Mouse (Mus musculus) NIH3T3 (cell line): Measurements from ENCODE around the gene Hpcal1.

ENCODE experiments used
- DNase-seq: peaks from one replicate; pipeline ENCODE4 v3.0.0-alpha.2; 2012; ENCODE audit warnings: low read depth

Hpcal1 gene

DNA sequence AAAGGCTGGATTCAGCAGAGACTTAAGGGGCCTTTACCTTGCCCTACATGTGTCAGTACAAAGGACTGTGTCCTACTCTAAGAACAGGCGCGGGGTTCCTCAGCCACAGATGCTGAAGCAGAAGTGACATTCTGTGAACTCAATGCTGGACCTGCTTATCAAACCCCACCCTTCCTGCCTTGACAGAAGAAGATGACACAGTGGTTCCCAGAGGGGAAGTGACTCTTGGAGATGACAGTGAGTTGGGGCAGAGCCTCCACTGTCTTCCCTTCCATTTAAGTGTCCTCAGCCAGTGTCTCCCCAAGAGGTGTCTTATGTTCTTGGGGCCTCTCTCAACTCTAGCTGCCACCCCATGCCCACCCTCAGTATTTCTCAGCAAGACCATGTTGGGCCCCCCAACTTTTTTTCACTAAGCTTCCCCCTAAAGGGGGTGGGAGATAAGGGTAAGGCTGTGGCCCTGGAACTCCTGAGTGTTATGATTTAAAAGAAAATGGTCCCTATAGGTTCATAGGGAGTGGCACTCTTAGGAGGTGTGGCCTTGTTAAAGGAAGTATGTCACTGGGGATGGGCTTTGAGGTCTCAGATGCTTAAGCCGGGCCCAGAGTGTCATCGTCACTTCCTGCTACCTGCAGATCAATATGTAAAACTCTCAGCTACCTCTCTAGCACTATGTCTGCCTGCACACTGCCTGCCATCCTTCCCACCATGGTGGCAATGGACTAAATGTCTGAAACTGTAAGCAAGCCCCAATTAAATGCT lies 25.2 kb downstream of the Hpcal1 start:
- no peak for DNase-seq

DNA sequence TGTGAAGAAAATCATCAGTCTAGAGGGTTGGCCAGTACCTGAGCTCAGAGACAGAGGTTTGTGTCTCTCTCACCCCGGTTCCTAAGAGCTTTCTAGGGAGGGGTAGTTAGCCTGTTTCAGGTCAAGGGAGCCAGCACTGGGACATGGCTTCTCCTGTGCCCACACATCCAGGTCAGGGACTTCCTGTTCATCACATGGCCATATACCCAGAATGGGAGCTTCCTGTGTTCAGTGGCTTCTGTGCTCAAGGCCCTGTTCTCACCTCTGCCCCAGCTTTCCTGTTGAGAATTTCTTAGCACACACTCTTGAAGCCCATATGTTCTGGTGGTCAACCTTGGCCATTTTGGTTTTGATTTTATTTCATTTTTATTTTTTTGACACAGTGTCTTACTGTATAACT lies 26.6 kb downstream of the Hpcal1 start:
- DNase-seq: no peak

DNA sequence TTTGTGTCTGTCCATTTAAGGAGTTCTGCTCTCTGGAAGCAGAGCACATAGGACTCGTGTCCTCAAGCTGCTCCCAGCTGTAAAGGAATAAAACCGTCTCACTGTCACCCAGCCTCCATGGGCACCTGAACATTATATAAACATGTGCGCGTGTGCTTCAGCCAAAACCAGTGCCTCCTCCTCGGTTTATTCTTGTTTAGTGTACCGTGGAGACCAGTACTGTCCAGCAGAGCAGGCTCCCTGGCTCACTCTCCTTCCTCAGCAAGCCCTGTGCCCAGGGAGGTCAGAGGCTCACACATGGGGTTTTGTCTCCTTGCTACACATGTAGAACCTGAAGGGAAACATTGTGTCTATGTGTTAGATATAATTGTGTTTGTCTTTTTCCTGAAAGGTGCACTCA lies 27.5 kb downstream of the Hpcal1 start:
- DNase-seq: no peak

DNA sequence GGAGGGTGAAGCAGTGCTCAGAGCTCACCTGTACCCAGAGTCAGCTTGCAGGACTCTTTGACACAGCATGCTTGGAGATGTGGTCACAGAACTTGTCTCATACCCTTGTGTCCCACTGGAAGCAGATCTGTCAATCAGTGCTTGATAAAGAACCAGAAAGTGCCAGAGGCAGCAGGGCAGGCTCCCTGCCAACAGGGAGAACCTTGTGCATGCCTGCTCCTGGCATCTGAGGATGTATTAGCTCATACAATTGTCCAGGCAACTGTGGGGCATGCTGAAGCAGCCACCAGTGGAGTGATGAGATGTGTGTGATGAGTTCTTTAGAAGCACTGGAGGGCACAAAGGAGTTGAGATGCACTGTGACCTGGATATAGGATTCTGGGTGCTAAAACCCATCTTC lies 30.4 kb downstream of the Hpcal1 start:
- peak; percentile 57 for DNase-seq

DNA sequence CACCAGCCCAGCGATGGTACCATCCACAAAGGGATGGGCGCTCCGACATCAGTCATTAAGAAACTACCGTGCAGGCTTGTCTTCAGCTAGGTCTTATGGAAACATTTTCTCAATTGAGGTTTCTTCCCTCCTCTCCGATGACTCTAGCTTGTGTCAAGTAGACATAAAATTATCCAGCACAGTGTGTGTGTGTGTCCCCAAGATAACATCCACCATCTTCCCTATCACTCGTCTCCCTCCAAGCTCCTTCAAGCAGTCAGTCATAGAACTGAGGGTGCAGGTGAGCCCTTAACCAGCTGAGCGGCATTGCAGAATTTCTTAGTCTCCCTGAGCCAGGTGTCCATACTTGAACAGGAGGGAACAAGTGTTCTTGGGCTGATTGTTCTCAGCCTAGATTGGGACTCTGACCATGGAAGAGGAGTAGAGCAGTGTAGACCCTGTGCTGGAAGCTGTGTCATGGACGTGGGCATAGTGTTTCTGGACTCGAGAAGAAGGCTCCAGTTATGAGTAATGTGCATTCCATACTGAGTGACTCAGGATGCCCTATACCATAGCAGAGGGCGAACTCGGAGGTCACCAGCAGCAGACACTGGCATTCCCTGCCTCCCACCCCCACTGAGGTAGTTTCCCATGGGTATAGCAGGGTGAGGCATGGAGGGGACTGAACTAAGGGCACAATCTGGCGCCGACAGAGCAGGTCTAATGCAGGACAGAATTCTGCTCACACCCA lies 32.0 kb downstream of the Hpcal1 start:
- DNase-seq: peak; percentile 60

DNA sequence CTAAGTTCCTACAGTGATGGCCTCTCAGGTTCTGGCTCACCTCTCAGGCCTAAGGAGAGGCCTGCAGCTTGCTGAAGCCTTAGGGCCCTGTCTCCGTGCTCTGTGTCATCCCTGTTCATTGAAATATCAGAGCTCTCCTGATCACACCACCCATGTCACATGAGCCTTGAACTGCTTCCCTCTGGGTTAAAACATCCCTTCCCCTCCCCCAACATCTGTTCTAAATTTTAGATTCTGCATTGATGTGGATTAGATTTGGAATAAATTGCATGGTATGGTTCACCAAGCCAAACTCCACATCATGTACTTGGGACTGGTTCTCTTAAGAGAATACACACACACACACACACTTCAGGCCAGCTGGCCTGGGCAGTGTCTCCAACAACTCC lies 32.5 kb downstream of the Hpcal1 start:
- peak; percentile 85 for DNase-seq

DNA sequence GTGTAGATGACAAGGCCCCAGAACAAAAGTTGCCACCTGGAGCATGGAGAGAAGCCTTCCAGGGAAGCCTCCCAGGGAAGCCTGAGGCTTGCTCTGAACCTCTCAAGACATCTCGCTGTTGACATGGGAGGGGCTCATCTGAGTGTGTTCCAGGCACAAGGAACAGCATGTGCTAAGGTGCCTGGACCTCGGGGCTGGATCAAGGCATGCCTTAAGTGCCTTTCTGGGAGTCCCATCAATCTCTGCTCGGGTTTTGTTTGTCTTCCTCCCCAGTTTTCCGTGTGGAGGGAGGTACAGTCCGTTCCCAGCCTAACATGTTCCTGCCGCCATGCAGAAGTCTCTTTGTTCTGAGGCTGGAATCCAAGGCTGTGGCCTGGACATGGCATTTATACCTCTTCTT lies 33.3 kb downstream of the Hpcal1 start:
- DNase-seq: no peak

DNA sequence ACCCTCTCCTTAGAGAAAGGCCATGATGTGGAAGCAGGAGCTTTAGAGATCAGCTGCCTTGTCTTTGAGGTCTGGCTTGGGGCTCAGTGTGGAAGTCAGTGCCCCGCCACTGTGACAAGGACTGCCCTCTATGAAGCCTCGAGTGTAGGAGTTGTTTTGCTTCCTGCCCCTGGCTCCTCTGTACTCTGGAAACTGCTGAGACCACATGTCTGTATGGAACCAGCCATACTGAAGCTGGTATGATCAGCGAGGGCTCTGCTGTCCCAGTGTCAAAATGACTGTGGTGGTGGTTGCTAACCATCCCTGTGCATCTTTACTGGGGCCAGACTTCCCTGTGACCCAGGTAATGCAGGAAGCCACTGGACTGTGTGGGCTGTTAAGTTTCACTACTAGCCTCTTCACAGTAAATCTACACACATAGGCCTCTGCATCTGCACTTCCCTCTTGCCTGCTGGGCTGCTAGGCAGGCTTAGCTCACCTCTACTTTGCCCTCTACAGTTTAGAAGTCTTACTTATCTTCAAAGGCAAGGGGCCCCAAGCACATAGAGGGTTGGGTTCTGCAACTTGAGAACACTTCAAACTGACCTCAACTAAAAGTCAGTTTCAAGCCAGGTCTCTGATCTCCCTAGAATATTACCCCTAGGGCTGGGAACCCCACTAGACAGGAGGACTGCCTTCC lies 33.9 kb downstream of the Hpcal1 start:
- DNase-seq: no peak

DNA sequence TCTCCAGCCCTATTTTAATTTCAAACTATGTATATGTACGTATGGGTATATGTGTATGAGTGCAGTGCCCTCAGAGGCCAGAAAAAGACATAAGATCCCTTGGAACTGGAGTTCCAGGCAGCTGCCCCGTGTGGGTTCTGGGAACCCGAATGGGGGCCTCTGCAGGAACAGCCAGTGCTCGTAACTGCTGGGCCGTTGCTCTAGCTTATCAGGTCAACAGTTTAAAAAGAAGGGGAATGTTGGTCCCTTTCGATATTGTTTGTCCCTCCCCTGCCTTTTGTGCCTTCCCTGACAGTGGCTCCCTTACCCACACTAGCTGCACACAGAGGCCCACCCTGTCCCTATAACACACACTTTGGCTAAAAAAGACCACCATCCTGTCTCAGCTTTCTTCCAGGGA lies 34.9 kb downstream of the Hpcal1 start:
- DNase-seq: no peak

DNA sequence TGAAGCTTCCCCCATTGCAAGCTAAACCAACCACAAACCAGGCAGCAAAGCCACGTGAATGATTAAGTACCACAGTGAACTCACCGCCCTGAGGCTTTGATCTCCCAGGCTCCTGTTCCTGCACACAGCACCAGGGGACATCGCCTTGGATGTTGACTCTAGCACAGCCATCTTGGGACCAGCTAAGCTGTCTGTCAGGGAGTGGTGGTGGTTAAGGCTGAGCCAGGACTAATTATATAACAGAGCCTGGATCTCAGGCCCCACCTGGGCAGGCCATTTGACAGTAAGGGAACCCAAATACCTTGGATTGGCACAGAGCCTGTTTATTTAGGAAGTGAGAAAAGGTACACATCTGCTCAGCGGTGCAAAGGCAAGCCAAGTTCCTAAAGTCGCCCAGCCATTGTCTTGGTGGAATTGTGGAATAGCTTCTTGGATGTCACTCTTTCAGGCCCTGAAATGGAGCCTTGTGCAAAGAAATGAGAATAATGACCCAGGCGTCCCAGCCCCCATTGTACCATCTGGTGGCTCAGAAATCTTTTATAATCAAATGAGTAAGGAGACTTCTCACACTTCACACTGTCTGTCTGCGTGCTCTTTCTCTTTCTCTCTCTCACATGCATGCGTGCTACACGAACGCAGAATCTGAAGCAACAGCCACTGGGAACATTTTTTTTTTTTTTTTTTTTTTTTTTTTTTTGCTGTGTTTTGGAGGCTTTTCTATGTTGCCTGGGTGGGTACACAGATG lies 36.1 kb downstream of the Hpcal1 start:
- no peak for DNase-seq

DNA sequence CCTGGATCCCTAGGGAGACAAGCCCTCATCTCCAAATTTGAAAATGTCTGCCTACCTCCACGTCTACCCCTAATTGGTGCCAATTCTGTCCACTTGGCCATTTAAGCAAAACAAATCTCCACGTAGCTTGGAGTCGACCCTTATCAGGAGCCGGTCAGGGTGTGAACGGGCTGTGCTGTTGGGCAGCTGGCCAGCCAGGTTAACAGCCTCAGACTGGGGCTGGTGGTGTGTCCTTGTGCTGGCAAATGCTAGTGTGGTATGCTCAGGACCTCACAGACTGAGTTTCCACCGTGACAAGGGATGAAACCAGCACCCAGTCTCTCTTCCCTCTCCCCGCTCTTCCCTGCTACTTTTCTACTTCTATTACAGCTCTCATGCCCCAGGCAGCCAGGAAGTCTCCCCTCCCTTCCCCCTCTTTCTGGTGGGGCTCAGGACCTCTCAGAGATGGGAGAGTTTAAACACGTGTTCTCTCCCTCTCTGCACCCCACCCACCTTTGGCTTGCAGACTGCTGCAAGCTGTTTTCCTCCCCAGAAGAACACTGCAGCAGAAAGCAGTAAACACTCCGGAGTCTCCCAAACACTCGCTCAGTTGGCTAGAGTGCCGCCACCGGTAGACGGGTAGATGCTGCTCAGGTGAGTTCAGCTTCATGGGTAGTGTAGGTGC lies 37.2 kb downstream of the Hpcal1 start:
- DNase-seq: no peak

DNA sequence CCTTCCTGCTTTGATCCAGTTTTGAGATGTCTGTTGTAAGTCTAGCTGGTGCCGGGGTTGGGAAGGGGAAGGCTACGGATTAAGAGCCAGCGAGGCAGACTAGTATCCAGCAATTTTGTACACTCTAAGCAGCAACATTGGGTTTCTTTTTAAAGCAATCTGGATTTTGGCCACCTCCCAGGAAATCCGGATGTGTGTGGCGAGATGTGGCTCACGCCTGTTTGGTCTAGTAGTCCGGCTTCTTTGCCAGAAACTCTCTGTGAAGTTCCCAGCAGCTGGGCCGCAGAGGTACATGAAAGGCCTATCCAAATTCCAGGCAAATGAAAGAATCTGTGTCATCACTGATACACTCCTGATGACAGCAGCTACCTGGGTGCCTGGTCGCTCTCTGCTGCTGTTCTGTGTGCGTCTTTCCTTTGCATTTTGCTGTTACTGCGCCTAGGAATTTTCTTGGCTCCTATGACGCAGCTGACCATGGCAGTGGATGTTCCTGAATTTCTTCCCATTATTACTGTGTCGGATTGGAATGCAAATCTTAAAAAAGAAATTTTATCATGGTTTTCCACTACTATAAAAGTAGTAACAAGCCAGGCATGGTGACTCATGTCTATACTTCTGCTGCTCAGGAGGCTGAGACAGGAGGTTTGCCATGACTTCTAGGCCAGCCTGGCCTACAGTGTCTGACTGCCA lies 38.7 kb downstream of the Hpcal1 start:
- DNase-seq: peak; percentile 27

DNA sequence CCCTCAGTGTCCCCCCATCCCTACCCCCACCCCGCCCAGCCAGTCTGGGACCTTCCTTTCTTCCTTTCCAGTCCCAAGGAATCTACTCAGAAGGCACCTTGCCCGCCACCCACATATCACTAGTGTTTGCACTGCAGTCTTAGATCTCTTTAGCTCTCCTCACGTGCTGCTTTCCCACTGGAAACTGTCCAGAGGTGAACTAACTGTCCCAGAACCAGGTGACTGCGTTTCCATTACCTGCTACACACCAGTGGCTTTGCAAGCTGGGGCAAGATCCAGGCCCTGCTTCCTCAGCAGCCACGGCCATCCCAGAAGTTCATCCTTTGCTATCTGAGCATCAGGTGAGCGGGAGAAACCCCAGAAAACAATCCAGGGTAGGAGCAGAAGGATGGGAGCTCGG lies 41.4 kb downstream of the Hpcal1 start:
- no peak for DNase-seq

DNA sequence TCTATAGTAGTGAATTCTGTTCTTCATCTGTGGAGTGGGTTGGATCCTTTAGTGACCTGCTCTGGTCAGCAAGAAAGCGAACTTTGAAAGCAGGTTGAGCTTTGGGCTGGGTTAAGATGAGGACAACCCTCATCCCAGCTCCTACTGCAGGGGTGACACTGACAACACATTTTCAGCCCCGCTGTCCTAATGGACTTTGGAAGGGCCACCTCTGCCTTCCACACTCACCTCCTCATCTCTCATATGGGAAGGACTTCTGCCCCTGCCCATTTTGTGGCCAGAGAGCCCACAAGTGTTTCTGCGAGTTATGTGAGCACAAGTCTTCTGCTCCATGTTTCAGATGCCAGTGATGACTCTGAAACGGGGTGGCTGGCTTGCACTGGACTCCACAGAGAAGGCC lies 41.9 kb downstream of the Hpcal1 start:
- no peak for DNase-seq

DNA sequence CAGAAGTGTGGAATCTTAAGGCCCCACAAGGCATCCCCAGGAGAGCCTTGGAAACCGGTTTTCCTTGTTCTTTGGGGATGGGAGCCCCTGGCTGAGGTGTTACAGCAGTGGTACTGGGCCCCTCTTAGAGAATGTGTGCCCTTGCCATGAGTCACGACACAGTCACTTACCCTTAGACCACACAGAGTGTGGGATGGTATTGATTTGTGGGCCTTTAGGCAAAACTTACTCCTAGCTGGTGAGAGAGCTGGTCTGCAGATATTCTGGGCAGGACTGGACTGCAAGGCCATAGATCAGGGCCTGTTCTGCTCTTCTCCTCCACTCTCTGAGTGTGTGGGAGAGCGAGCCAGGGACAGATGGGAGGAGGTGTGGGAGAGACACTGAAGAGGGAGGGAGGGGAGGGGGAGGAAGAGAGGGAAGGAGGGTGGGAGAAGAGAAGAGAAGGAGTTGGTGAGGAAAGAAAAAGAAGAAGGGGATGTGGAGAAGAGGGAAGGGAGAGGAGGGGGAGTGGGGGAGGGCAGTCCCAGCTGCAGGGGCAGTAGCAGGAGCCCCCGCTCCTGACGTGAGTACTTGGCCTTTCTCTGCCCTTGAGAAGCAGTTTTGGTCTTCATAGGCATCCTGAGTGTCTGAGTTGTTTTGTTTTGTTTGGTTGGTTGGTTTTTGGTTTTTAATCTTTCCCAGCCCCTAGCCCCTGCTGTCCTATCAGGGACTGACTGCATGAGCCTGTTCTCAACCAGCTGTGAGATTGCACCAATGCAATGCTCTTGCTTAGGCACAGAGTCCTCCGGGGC lies 42.7 kb downstream of the Hpcal1 start:
- peak; percentile 74 for DNase-seq

DNA sequence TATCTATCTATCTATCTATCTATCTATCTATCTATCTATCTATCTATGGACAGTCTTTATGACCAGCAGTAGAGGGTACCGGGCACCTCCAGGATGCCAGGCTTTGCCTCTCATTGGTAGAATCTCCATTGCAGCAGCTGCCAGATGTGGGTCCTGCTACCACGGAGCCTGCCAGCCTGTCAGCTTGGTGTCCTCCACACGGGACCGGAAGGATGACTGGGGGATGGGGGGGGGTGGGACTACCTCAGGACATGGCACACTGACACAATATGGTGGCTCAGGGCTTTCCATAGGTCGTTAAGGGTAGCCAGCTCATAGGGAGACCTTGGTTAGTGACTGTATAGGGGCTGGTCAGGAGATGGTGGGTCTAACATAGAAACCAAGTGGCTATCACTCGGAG lies 45.7 kb downstream of the Hpcal1 start:
- no peak for DNase-seq

DNA sequence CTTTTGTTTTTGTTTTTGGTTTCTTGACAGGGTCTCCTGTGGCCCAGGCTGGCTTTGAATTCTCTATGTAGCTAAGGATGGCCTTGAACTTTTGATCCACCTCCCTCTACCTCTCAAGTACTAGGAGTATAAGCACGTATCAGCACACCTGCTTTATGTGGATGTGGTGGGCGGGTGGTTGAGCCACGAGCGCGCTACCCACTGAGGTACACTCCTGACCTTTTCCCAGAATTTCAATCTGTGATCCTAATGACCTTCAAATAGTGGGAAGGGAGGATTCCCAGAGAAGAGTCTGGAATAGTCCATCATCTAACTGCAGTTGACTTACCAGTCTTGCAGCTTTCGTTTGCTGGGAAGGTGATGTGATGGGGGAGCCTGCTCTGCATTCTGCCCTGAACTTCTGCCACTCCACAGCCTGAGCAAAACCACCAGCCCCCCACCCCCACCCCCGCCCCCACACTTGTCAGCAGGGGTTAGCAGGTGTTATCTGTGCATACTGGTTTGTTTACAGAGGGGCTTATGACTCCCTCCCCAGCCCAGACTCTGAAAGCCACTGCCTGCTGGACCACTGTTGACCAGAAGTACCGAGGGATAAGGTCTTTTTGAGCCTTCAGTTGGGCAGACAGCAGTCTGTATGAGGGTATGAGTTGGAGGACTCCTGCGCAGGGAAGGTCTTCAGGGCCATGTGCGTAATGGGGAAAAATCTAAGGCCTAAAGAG lies 46.4 kb downstream of the Hpcal1 start:
- DNase-seq: no peak

DNA sequence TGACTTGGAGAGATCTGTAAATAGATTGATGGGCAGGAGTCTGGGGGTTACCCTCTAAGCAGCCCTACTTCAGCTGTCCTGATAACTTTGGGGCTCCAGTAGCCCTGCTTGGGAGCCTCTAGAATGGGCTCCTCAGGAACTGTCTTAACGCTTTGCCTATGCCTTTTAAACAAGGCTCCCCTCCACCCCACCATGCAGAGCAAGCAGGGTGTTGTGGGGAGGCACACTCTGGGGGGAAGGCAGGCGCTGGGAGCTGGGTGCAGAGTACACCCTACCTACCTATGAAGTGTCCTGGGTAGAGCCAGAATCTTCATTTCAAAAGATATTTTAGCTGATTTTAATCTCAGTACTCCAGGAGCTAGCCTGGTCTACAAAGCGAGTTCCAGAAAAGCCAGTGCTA lies 47.2 kb downstream of the Hpcal1 start:
- no peak for DNase-seq

DNA sequence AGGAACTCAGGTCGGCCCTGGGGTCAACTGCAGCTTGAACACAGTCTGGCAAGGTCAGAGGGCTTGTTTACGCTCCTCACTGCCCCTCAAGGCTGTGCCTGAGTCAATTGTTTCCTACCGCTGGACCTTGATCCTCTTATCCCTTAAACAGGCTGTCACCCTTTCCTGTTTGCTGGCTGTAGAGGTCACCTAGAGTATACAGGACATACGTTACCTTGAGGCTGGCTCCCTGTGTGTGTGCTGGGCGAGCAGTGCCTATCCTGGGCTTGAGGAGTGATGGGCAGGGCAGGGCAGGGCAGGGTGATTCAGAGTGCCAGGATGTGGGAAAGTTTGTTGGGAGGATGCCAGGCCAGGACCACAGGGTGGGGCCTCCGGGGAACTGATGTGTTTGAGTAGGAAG lies 47.8 kb downstream of the Hpcal1 start:
- peak; percentile 73 for DNase-seq

DNA sequence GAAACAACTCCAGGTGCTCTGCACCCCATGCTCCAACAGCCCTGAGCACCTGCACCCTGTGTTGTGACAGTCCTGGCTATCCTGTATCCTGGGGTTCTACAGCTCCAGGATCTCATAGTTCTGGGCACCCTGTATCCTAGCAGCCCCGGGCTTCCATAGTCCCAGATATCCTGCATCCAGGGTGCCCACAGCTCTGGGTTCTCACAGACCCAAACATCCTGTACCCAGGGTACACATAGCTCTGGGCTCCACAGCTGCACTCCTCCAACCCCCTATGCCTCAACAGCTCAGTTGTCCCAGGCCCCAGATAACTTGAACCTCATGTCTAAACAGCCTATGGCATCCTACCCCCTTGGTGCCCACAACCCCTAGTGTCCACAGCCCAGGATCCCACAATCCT lies 49.6 kb downstream of the Hpcal1 start:
- no peak for DNase-seq
